Mouse (Mus musculus) brain, embryonic 14.5 days (tissue): ENCODE results near the gene Smagp.

ENCODE experiments used
- CTCF ChIP-seq: fragments of 200-500 bp; IDR thresholded peaks from 2 replicates; pipeline ENCODE4 v1.5.1; 2012; ENCODE audit warnings: inconsistent platforms, mild to moderate bottlenecking, moderate library complexity, borderline replicate concordance; ENCODE audit not compliant: insufficient read depth, insufficient read length; ENCODE audit errors: extremely low read depth
- POLR2A ChIP-seq: fragments of 200-500 bp; IDR thresholded peaks from 2 replicates; pipeline ENCODE4 v1.6.1; 2012; ENCODE audit warnings: mild to moderate bottlenecking, inconsistent platforms, borderline replicate concordance; ENCODE audit not compliant: poor library complexity, insufficient read depth, insufficient read length, severe bottlenecking; ENCODE audit errors: extremely low read depth

- no peak for TF ChIP-seq CTCF
- TF ChIP-seq POLR2A: no peak
Observed at GRCm38 (mm10) chr15:100660306-100660705, 23.6 kb upstream of the Smagp start.
